Mouse (Mus musculus): ENCODE measurements around the gene 9530003J23Rik.
"Not testable (repeated sequence)": the region's sequence is repeated elsewhere in the genome, so short reads cannot be mapped to it uniquely, and the experiment has no call there.

Gene 9530003J23Rik

GRCm38 (mm10) chr10:117238603-117239002 is at the start of gene 9530003J23Rik:
Gene 9530003J23Rik, minus strand, starts transcription at chr10:117238703.
- no peak for DNase-seq (ENCODE audit: low read depth, low spot score)

DNA sequence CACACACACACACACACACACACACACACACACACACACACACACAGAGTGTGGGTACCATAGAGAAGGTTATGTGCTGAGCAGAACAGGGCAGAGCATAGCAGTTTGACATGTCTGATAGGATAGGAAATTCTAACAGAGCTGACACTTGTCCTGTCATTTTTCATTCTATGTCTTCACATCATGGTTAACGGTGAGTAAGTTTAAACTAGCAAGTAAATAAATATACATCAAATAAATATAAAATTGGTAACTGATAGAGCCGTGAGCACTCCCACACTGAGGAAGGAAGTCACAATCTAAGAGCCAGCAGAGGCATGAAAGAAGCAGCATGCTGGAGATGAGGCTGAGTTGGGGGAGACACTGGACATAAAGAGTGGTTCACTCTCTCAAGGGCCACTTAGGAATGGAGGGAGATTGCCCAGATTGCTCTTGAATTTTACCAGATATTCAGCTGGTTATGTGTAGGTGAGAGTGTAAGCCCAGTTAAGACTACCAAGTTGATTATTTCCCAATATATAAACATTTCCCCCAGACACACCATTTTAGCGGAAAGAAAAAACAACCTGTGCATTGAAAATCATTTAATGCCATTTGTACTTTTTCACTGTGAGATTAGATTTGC is 48.8 kb upstream of the 9530003J23Rik start:
- no peak for DNase-seq (ENCODE audit: low read depth, low spot score)

DNA sequence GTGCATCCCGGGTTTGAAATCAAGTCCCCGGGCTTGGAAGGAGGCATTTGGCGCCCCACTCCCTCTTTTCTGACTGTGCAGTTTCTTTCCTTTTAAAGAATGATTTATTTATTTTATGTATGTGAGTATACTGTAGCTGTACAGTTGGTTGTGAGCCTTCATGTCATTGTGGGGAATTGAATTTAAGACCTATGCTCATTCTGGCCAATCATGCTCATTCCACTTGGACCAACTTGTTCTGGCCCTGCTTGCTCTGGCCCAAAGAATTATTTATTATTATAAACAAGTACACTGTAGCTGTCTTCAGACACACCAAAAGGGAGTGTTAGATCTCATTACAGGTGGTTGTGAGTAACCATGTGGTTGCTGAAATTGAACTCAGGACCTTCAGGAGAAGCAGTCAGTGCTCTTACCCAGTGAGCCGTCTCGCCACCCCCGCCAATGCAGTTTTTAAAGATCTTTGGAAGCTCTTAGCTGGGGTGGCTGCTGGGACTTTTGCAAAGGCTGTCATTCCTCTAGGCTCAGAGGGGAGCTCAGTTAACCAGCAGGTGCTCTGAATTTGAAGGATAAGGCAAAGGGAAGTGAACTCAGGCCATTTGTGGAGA is 48.0 kb upstream of the 9530003J23Rik start:
- DNase-seq (ENCODE audit: low read depth, low spot score), result no peak

GRCm38 (mm10) chr10:117285584-117285983 is 47.1 kb upstream of the 9530003J23Rik start:
- DNase-seq (ENCODE audit: low read depth, low spot score), result not testable (repeated sequence)

- DNase-seq (ENCODE audit: low read depth, low spot score), result no peak
These were observed 46.3 kb upstream of the 9530003J23Rik start for GRCm38 (mm10) chr10:117284578-117285520.

DNA sequence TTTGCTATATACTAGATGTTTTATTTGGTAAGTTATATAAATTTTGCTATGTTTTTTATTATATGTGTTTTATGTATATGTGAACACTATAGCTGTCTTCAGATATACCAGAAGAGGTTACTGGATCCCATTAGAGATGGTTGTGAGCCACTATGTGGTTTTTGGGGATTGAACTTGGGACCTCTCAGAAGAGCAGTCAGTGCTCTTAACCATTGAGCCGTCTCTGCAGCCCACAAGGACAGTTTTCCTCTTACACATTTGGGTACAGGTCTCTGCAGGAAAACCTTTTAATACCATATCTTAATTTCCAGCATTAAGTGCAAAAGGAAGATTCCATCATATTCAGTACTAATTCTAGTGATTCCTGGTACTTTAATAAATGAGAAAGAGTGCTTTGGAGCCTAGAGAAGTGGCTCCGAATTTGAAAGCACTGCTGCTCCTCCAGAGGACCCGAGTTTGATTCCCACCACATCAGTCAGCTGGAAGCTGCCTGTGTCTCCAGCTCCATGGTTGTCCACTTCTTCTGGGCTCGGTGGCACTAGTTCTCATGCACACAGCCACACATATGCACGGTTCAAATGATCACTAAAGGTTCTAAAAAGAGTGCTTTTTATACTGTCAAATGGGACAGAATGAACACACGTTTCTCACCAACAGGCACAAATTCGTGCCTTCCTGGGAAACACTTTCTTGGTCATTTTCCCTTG is 45.5 kb upstream of the 9530003J23Rik start:
- no peak for DNase-seq (ENCODE audit: low read depth, low spot score)

DNA sequence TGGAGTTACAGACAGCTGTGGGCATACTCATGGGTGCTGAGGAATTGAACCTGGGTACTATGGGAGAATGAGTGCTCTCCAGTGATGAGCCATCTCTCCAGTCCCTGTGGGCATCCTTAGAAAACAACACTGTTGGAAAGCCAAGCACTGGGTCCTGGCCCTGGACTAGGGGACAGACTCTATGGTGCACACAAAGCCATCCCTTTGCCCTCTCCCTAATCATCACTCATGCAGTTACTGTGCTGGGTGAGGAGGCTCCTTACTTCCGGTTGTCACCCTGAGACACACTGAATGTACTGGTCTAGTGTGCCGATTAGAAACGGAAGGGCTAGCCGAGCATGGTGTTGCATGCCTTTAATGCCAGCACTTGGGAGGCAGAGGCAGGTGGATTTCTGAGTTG is 44.7 kb upstream of the 9530003J23Rik start:
- not testable (repeated sequence) for DNase-seq (ENCODE audit: low read depth, low spot score)

DNA sequence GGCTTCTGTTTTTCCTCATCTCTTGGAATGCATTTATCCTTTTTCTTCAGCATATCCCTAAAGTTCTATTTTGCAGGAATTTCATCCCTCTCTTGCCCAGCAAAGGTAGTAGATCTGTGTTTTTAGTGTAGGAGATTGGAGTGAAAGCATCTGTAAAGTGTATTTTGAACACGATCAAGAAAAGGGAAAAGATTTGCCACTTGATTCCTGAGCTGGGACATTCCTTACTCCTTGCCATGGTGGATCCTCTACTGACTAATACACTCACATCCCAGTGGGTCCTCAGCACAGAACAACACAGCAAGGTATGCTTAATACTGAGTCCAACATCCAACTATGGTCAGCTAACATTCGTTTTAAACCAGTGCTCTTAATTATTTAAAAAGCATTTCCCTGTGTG is 44.0 kb upstream of the 9530003J23Rik start:
- DNase-seq (ENCODE audit: low read depth, low spot score), result no peak

GRCm38 (mm10) chr10:117282049-117282448 is 43.5 kb upstream of the 9530003J23Rik start, which contains the start of gene Lyz2:
Gene Lyz2, minus strand, starts transcription at chr10:117282321.
- no peak for DNase-seq (ENCODE audit: low read depth, low spot score)

DNA sequence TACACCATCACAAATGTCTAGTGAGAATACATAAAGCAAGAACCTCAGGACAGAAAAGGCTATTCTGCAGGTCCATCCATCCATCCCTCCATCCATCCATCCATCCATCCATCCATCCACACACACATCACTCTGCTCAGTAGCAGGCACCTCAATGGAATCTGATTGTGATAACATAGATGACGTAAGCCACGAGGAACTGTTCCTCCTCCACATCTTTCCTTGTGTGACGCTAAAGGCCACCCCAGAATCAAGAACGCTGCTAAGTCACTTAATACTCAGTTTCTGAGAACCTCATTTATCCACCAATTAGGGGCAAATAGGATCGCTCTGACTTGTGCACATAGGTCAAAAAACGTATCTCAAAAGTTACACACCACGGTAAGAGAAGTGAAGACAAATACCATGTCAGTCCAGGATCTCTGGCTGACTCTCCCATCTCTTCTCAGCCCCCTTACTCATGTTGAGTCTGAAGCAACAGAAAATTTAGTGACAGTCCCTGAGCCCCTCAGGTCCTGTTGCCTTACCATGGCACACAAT is 42.9 kb upstream of the 9530003J23Rik start:
- no peak for DNase-seq (ENCODE audit: low read depth, low spot score)

- no peak for DNase-seq (ENCODE audit: low read depth, low spot score)
These were observed 41.5 kb upstream of the 9530003J23Rik start for GRCm38 (mm10) chr10:117280000-117280399.

DNA sequence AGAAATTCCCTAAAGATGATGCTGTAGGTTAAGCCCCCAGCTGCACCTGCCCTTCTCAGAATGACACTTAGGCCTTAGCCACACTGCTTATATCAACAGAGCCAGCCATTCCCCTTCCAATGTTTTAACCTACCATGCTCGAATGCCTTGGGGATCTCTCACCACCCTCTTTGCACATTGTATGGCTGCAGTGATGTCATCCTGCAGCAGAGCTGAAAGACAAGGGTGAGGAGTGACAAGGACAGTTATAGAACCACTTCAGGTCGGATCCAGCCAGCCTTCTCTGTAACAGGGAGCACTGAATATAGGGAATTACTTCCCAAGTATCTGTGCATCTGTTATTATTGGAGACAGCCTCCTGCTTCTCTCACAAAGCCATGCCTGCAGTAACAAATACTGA is 40.0 kb upstream of the 9530003J23Rik start:
- DNase-seq (ENCODE audit: low read depth, low spot score), result not testable (repeated sequence)

DNA sequence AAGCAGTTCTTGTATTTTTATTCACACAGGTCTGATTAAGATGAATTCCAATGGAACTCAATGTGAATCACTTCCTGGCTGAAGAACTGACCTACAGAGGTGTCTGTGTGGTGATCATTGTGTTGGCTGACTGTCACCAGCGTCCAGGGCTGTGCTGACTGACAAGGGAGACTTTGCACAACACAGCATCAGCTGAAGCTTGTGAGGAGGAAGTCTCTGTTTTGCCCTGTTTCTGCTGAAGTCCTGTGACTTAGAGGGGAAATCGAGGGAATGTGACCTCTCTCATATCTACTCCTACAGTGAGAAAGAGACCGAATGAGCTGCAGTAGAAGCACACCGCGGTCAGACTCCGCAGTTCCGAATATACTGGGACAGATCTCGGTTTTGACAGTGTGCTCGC is 39.3 kb upstream of the 9530003J23Rik start:
- DNase-seq (ENCODE audit: low read depth, low spot score), result not testable (repeated sequence)

GRCm38 (mm10) chr10:117275681-117276369 is 37.3 kb upstream of the 9530003J23Rik start:
- DNase-seq (ENCODE audit: low read depth, low spot score), result no peak

GRCm38 (mm10) chr10:117274645-117275044 is 36.1 kb upstream of the 9530003J23Rik start:
- not testable (repeated sequence) for DNase-seq (ENCODE audit: low read depth, low spot score)

GRCm38 (mm10) chr10:117272023-117272422 is 33.5 kb upstream of the 9530003J23Rik start:
- peak; percentile 32 for DNase-seq (ENCODE audit: low read depth, low spot score)

GRCm38 (mm10) chr10:117259870-117260269 is 21.4 kb upstream of the 9530003J23Rik start:
- DNase-seq (ENCODE audit: low read depth, low spot score), result no peak

- no peak for DNase-seq (ENCODE audit: low read depth, low spot score)
These were observed 2.6 kb downstream of the 9530003J23Rik start for GRCm38 (mm10) chr10:117235866-117236265.

- DNase-seq (ENCODE audit: low read depth, low spot score), result no peak
These were observed 3.7 kb downstream of the 9530003J23Rik start for GRCm38 (mm10) chr10:117234825-117235224.

DNA sequence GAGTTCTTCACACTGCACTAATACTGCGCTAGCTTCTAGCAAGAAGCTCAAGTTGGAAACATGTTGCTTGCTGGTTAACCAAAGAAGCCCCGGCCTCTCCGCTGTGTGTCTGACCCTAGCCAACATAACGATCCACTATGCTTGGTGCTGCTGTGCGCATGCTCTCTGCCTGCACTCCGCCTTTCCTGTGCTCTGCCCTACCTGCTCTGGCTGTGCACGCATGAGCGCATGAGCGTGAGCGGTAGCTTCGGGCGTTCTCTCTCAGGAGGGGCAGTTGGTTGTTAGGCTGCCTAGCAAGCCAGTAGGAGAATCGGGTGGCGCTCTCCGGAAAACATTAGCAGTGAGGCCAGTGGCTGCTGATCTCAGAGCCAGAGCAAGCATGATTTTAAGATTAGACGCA is 8.7 kb downstream of the 9530003J23Rik start:
- no peak for DNase-seq (ENCODE audit: low read depth, low spot score)

DNA sequence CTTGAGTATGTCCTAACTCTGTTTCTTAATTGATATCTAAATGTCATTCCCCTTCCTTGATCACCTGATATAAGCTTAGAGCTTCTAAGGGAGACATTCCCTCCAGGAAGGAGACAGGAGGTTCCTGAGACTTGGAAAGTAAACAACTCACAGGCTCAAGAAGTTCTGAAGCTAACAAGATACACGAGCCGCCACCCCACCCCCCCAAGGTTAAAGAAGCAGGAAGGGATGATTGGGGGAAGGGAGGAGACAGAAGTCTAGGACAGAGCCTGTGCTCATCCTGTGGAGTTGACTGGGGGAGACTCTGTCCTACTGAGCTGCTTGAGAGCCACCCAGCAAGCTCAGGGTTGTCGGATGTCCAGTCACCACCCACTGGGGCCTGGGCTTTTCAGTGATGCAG is 12.5 kb downstream of the 9530003J23Rik start:
- DNase-seq (ENCODE audit: low read depth, low spot score), result no peak
